Mouse (Mus musculus) MEL (cell line): Measurements from ENCODE around the gene Sod1. TPM values are rescaled to one million over a fixed set of nuclear protein-coding genes. Genes with fewer than 3 reads are reported as not detected.

Source experiments
- DNase-seq: peaks from one replicate; pipeline ENCODE4 v3.0.0; 2011; ENCODE audit warnings: low read depth, low spot score
- H3K27ac ChIP-seq: 2 replicates; pipeline ENCODE4 v1.5.1; 2012; ENCODE audit warnings: low read depth, mild to moderate bottlenecking, control low read depth, low read length, moderate library complexity; ENCODE audit not compliant: control insufficient read depth
- H3K27me3 ChIP-seq, 2 experiments: fragments of 150-350 bp in 1 of 2; sonication (generic) in 1 of 2; 2 replicates each; pipeline ENCODE4 v1.6.1; 2012; ENCODE audit warnings: low read length in 2 of 2, mild to moderate bottlenecking in 2 of 2, improper control_type of control experiment in 1 of 2, moderate library complexity in 1 of 2; ENCODE audit not compliant: insufficient read depth in 2 of 2, control insufficient read depth in 1 of 2
- H3K36me3 ChIP-seq, 2 experiments: 2 replicates each; pipeline ENCODE4 v1.6.1; 2012 to 2014; ENCODE audit warnings: low read length in 2 of 2, improper control_type of control experiment in 1 of 2, inconsistent platforms in 1 of 2, mild to moderate bottlenecking in 1 of 2; ENCODE audit not compliant: insufficient read depth in 2 of 2, control insufficient read depth in 1 of 2
- H3K4me1 ChIP-seq, 2 experiments: fragments of 150-350 bp in 1 of 2; sonication (generic) in 1 of 2; 2 replicates each; pipeline ENCODE4 v1.6.1; 2012; ENCODE audit warnings: low read length in 2 of 2, improper control_type of control experiment in 1 of 2, mild to moderate bottlenecking in 1 of 2; ENCODE audit not compliant: insufficient read depth in 2 of 2, control insufficient read depth in 1 of 2
- H3K4me3 ChIP-seq, 2 experiments: fragments of 150-350 bp in 1 of 2; sonication (generic) in 1 of 2; 2 replicates each; pipeline ENCODE4 v1.5.1; 2012; ENCODE audit warnings: low read depth in 2 of 2, low read length in 2 of 2, mild to moderate bottlenecking in 2 of 2, moderate library complexity in 2 of 2, control low read depth in 1 of 2, improper control_type of control experiment in 1 of 2; ENCODE audit not compliant: control insufficient read depth in 1 of 2, insufficient read depth in 1 of 2
- H3K79me2 ChIP-seq: 2 replicates; pipeline ENCODE4 v1.6.1; 2012; ENCODE audit warnings: mild to moderate bottlenecking, low read length, moderate library complexity; ENCODE audit not compliant: control insufficient read depth, poor library complexity, insufficient read depth
- H3K9ac ChIP-seq: 2 replicates; pipeline ENCODE4 v1.6.1; 2012; ENCODE audit warnings: low read depth, mild to moderate bottlenecking, control low read depth, low read length, moderate library complexity; ENCODE audit not compliant: control insufficient read depth, poor library complexity, severe bottlenecking
- H3K9me3 ChIP-seq: fragments of 150-350 bp; sonication (generic); replicated peaks from 2 replicates; pipeline ENCODE4 v1.6.1; 2012; ENCODE audit warnings: mild to moderate bottlenecking, low read length, improper control_type of control experiment, moderate library complexity; ENCODE audit not compliant: insufficient read depth
- BHLHE40 ChIP-seq: IDR thresholded peaks from 2 replicates; pipeline ENCODE4 v1.6.1; 2012; ENCODE audit warnings: low read depth, mild to moderate bottlenecking, inconsistent platforms, low read length, improper control_type of control experiment, borderline replicate concordance
- CHD1 ChIP-seq: IDR thresholded peaks from 2 replicates; pipeline ENCODE4 v1.6.1; 2012; ENCODE audit warnings: low read depth, mild to moderate bottlenecking, inconsistent platforms, low read length, improper control_type of control experiment
- EP300 ChIP-seq, 2 experiments: IDR thresholded peaks; 2 replicates each; pipeline ENCODE4 v1.6.1; 2011; ENCODE audit warnings: improper control_type of control experiment in 2 of 2, low read length in 2 of 2, low read depth in 1 of 2, mild to moderate bottlenecking in 1 of 2
- ETS1 ChIP-seq: IDR thresholded peaks from 2 replicates; pipeline ENCODE4 v1.6.1; 2012; ENCODE audit warnings: low read depth, mild to moderate bottlenecking, inconsistent platforms, low read length, improper control_type of control experiment, moderate library complexity
- GATA1 ChIP-seq: IDR thresholded peaks from 2 replicates; pipeline ENCODE4 v1.6.1; 2011; ENCODE audit warnings: low read depth, low read length, improper control_type of control experiment
- JUND ChIP-seq: IDR thresholded peaks from 2 replicates; pipeline ENCODE4 v1.6.1; 2011; ENCODE audit warnings: low read depth, mild to moderate bottlenecking, improper control_type of control experiment, low read length
- KAT2A ChIP-seq: conservative IDR thresholded peaks from 2 replicates; pipeline ENCODE4 v1.6.1; 2012; ENCODE audit warnings: low read depth, low read length, improper control_type of control experiment, inconsistent platforms
- MAX ChIP-seq: IDR thresholded peaks from 2 replicates; pipeline ENCODE4 v1.6.1; 2011; ENCODE audit warnings: low read length, improper control_type of control experiment
- MEF2A ChIP-seq: IDR thresholded peaks from 2 replicates; pipeline ENCODE4 v1.6.1; 2014; ENCODE audit warnings: low read depth, mild to moderate bottlenecking, inconsistent platforms, low read length, improper control_type of control experiment; ENCODE audit not compliant: poor library complexity, insufficient replicate concordance, severe bottlenecking; ENCODE audit errors: extremely low read depth
- NRF1 ChIP-seq: IDR thresholded peaks from 2 replicates; pipeline ENCODE4 v1.6.1; 2014; ENCODE audit warnings: low read depth, mild to moderate bottlenecking, inconsistent platforms, low read length, improper control_type of control experiment, moderate library complexity; ENCODE audit not compliant: poor library complexity, insufficient read depth, severe bottlenecking
- POLR2A ChIP-seq, 2 experiments: IDR thresholded peaks; 2 replicates each; pipeline ENCODE4 v1.6.1; 2011 to 2012; ENCODE audit warnings: low read length in 2 of 2, mild to moderate bottlenecking in 2 of 2, control low read depth in 1 of 2, improper control_type of control experiment in 1 of 2, low read depth in 1 of 2, moderate library complexity in 1 of 2; ENCODE audit not compliant: control insufficient read depth in 1 of 2, insufficient read depth in 1 of 2, poor library complexity in 1 of 2
- RAD21 ChIP-seq: IDR thresholded peaks from 2 replicates; pipeline ENCODE4 v1.6.1; 2011; ENCODE audit warnings: mild to moderate bottlenecking, low read depth, low read length, improper control_type of control experiment
- RCOR1 ChIP-seq: IDR thresholded peaks from 2 replicates; pipeline ENCODE4 v1.6.1; 2012; ENCODE audit warnings: low read depth, mild to moderate bottlenecking, inconsistent platforms, low read length, improper control_type of control experiment
- SIN3A ChIP-seq: IDR thresholded peaks from 2 replicates; pipeline ENCODE4 v1.6.1; 2012; ENCODE audit warnings: low read length, improper control_type of control experiment, inconsistent platforms
- TAL1 ChIP-seq: IDR thresholded peaks from 2 replicates; pipeline ENCODE4 v1.6.1; 2012; ENCODE audit warnings: mild to moderate bottlenecking, inconsistent platforms, low read length, moderate library complexity, mixed read lengths
- TBP ChIP-seq: IDR thresholded peaks from 2 replicates; pipeline ENCODE4 v1.8.0; 2011; ENCODE audit warnings: low read depth, low read length, improper control_type of control experiment
- TCF12 ChIP-seq: IDR thresholded peaks from 2 replicates; pipeline ENCODE4 v1.6.1; 2014; ENCODE audit warnings: low read depth, mild to moderate bottlenecking, inconsistent platforms, low read length, improper control_type of control experiment, moderate library complexity
- UBTF ChIP-seq: IDR thresholded peaks from 2 replicates; pipeline ENCODE4 v1.6.1; 2012; ENCODE audit warnings: low read depth, mild to moderate bottlenecking, inconsistent platforms, low read length, improper control_type of control experiment, moderate library complexity, borderline replicate concordance; ENCODE audit not compliant: insufficient read depth
- USF2 ChIP-seq, 2 experiments: IDR thresholded peaks; 2 replicates each; pipeline ENCODE4 v1.6.1; 2011 to 2012; ENCODE audit warnings: improper control_type of control experiment in 2 of 2, low read length in 2 of 2, borderline replicate concordance in 1 of 2, inconsistent platforms in 1 of 2, low read depth in 1 of 2, mild to moderate bottlenecking in 1 of 2; ENCODE audit not compliant: insufficient read depth in 1 of 2
- ZC3H11A ChIP-seq: IDR thresholded peaks from 2 replicates; pipeline ENCODE4 v1.6.1; 2012; ENCODE audit warnings: low read depth, mild to moderate bottlenecking, inconsistent platforms, low read length, improper control_type of control experiment
- ZKSCAN1 ChIP-seq: IDR thresholded peaks from 2 replicates; pipeline ENCODE4 v1.6.1; 2012; ENCODE audit warnings: low read depth, mild to moderate bottlenecking, inconsistent platforms, low read length, improper control_type of control experiment, moderate library complexity
- polyA plus RNA-seq, 2 experiments: library from polyadenylated mRNA; stranded (reverse) in 1 of 2; unstranded in 1 of 2; fragments of >175 nt in 1 of 2; fragments of >200 nt in 1 of 2; gene quantifications; 2 replicates each; pipeline versions ENCODE4 v1.2.1 to v1.2.4; 2012; ENCODE audit warnings: low replicate concordance in 2 of 2, low read depth in 1 of 2; ENCODE audit not compliant: insufficient read length in 2 of 2, insufficient read depth in 1 of 2, missing spikeins in 1 of 2
- total RNA-seq: library from RNA; depleted of rRNA; stranded (reverse); fragments of 300-350 nt; gene quantifications from 2 replicates; pipeline ENCODE4 v1.2.3, GENCODE M21; 2012

Gene Sod1
- total and polyA plus RNA-seq, 3 experiments = 380 to 1,094 (median 474) TPM

DNA sequence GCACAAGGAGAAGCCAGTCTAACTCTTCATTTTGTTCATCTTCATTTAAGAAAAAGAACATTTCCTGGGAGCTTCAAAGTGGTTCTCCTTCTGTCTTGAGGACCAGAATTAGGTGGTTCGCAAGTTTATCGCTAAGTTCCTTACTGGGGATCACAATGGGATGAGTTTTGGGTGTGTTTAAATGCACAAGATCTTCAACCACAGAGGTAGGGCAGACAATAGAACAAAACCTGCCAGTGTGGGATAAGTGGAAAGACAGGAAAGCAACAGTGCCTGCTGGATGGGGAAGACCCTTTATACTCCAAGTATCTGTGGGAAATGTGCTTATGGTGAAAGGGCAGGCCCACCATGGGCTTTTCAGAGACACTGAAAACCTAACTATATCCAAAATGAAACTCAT is 15.7 kb upstream of the Sod1 start:
- TF ChIP-seq MAX (no peak), GATA1 (peak; percentile 91), SIN3A (peak; percentile 63), TCF12 (peak; percentile 91), TAL1 (peak; percentile 98), CHD1 (no peak), EP300 (IDR thresholded peaks at IDR 0.05; ENCODE audit: low read depth in 1 of 2, low read length in 2 of 2) (peak; percentile 91 to 94), JUND (peak; percentile 57; the same call in 1 of the 2 replicates), TBP (0 out of 2 replicates have a peak, but pooled peaks have one; percentile 21), BHLHE40 (peak; percentile 66; the same call in 1 of the 2 replicates), ETS1 (peak; percentile 74), RCOR1 (peak; percentile 78), USF2 (IDR thresholded peaks at IDR 0.05; ENCODE audit: borderline replicate concordance in 1 of 2, insufficient read depth in 1 of 2, low read depth in 1 of 2, low read length in 2 of 2) (no peak)
- Histone ChIP-seq H3K27me3 (no peaks in the 10 kb centered on the region), H3K9ac (peak overlapping the region; percentile 57), H3K27ac (peak overlapping the region; percentile 96), H3K4me1 (peaks cover 12 to 24% of the 10 kb centered on the region in 2 experiments), H3K36me3 (peaks cover 0 to 21% of the 10 kb centered on the region in 2 experiments; a peak in 2 of 4 replicates), H3K79me2 (no peaks in the 10 kb centered on the region), H3K9me3 (no peaks in the 10 kb centered on the region), H3K4me3 (no peak overlapping the region)
- peak; percentile 87 for DNase-seq

DNA sequence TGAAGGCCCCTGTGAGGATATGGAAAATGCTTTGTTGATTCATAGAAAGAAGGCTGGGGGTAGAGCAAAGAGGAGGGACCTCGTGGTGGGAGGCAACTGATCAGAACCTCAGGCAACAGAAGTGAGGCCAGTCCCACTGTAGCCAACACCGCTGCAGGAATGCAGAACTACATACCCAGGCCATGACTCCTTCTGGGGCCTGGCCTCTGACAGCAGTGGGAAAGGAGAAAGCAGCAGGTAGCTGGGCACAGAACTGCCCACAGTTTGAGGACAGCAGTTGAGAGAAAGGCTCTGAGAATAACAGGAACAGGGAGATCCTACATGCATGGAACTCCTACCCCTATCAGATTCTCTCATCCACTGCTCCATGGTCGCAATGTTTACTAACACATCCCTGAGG is 11.6 kb upstream of the Sod1 start:
- H3K4me3 ChIP-seq = no peak overlapping the region
- H3K9me3 ChIP-seq = no peaks in the 10 kb centered on the region
- peaks cover 0 to 20% of the 10 kb centered on the region in 2 experiments; a peak in 2 of 4 replicates for H3K36me3 ChIP-seq
- H3K4me1 ChIP-seq = peaks cover 9 to 28% of the 10 kb centered on the region in 2 experiments
- TF ChIP-seq UBTF (no peak), KAT2A (no peak), ZKSCAN1 (no peak), CHD1 (no peak), USF2 (IDR thresholded peaks at IDR 0.05; ENCODE audit: borderline replicate concordance in 1 of 2, insufficient read depth in 1 of 2, low read depth in 1 of 2, low read length in 2 of 2) (no peak), TAL1 (no peak), BHLHE40 (no peak), RAD21 (no peak), NRF1 (no peak), POLR2A (IDR thresholded peaks at IDR 0.05; ENCODE audit: control insufficient read depth in 1 of 2, insufficient read depth in 1 of 2, low read depth in 1 of 2, low read length in 2 of 2, poor library complexity in 1 of 2) (no peak), ZC3H11A (no peak), MEF2A (no peak)
- no peak overlapping the region for H3K27ac ChIP-seq
- DNase-seq = no peak
- no peaks in the 10 kb centered on the region for H3K79me2 ChIP-seq
- no peaks in the 10 kb centered on the region for H3K27me3 ChIP-seq
- no peak overlapping the region for H3K9ac ChIP-seq
